Mouse (Mus musculus) liver, embryonic 11.5 days (tissue): Measurements from ENCODE around the gene Ppp1r18. TPM values are rescaled to one million over a fixed set of nuclear protein-coding genes. Genes with fewer than 3 reads are reported as not detected.

Source experiments
- ATAC-seq: fragments of 200-750 bp; cut with Nextera tagmentation; replicated peaks from 2 replicates; pipeline ENCODE4 v1.8.0; 2017; ENCODE audit warnings: moderate number of reproducible peaks, mild to moderate bottlenecking, moderate TSS enrichment, moderate library complexity; ENCODE audit not compliant: low FRiP score
- DNase-seq: peaks from one replicate; pipeline ENCODE4 v3.0.0-alpha.2; 2017; ENCODE audit warnings: low spot score
- H3K27ac ChIP-seq: fragments of 300-500 bp; sonication (generic); 2 replicates; pipeline ENCODE4 v1.5.1; 2014; ENCODE audit warnings: mild to moderate bottlenecking, low read depth, low read length, control low read depth
- H3K27me3 ChIP-seq: fragments of 300-500 bp; sonication (generic); replicated peaks from 2 replicates; pipeline ENCODE4 v1.6.1; 2014; ENCODE audit warnings: low read length, mixed read lengths; ENCODE audit not compliant: control insufficient read depth, insufficient read depth
- H3K36me3 ChIP-seq: fragments of 300-500 bp; sonication (generic); 2 replicates; pipeline ENCODE4 v1.6.1; 2014; ENCODE audit warnings: mild to moderate bottlenecking, low read length, moderate library complexity, mixed read lengths; ENCODE audit not compliant: control insufficient read depth, insufficient read depth
- H3K4me1 ChIP-seq: fragments of 300-500 bp; sonication (generic); replicated peaks from 2 replicates; pipeline ENCODE4 v1.6.1; 2014; ENCODE audit warnings: low read length, mixed read lengths; ENCODE audit not compliant: control insufficient read depth, insufficient read depth
- H3K4me2 ChIP-seq: fragments of 300-500 bp; sonication (generic); 2 replicates; pipeline ENCODE4 v1.6.1; 2014; ENCODE audit warnings: mild to moderate bottlenecking, control low read depth, moderate library complexity
- H3K4me3 ChIP-seq: fragments of 300-500 bp; sonication (generic); 2 replicates; pipeline ENCODE4 v1.5.1; 2014; ENCODE audit warnings: low read depth, low read length, control low read depth
- H3K9ac ChIP-seq: fragments of 300-500 bp; sonication (generic); 2 replicates; pipeline ENCODE4 v1.6.1; 2014; ENCODE audit warnings: low read depth, low read length, control low read depth
- H3K9me3 ChIP-seq: fragments of 300-500 bp; sonication (generic); 2 replicates; pipeline ENCODE4 v1.6.1; 2016; ENCODE audit warnings: low read length, inconsistent platforms, mixed read lengths; ENCODE audit not compliant: control insufficient read depth
- WGBS: fragments of 180-500 bp; shearing (Covaris S2); extraction: QIAGEN DNeasy Blood & Tissue Kit; methylation state at CpG from one replicate; pipeline ENCODE4 v1.1.7; 2014; 5-methylcytosine and 5-hydroxymethylcytosine counted together
- polyA plus RNA-seq: library from polyadenylated mRNA; unstranded; fragments of >200 nt; fragmentation: Nextera tagmentation; extraction: Ambion mirVana; gene quantifications from 2 replicates; pipeline ENCODE4 v1.2.1, GENCODE M21; 2014

Ppp1r18 gene
- polyA plus RNA-seq, 1 experiment from 2014 or later = 22.0 TPM

DNA sequence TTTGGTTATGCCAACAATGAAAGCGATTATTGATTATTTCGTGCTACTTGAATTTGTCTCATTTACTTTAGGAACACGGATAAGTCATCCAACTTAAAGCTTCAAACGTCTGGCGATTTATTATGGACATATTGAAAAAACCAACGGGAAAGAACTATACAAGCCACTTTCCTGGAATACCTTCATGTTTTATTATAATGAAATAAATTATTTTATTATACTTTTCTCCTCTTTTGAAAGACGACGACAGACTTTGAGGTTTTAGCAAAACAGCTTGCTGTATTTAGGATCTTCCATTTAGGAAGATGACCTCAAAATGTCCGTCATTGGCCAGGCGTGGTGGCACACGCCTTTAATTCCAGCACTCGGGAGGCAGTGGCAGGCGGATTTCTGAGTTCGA lies 24.8 kb upstream of the Ppp1r18 start:
- Histone ChIP-seq H3K36me3 (peaks cover 20% of the 10 kb centered on the region), H3K9me3 (no peaks in the 10 kb centered on the region), H3K4me3 (peak overlapping the region; percentile 62), H3K4me1 (peaks cover 13% of the 10 kb centered on the region), H3K4me2 (peak overlapping the region; percentile 66), H3K9ac (peak overlapping the region; percentile 85; the same call in 1 of the 2 replicates), H3K27ac (peak overlapping the region; percentile 53; the same call in 1 of the 2 replicates), H3K27me3 (no peaks in the 10 kb centered on the region)
- no peak for ATAC-seq
- DNase-seq = no peak
- 47% methylated on average over 14 of the region's 14 CpGs for WGBS

DNA sequence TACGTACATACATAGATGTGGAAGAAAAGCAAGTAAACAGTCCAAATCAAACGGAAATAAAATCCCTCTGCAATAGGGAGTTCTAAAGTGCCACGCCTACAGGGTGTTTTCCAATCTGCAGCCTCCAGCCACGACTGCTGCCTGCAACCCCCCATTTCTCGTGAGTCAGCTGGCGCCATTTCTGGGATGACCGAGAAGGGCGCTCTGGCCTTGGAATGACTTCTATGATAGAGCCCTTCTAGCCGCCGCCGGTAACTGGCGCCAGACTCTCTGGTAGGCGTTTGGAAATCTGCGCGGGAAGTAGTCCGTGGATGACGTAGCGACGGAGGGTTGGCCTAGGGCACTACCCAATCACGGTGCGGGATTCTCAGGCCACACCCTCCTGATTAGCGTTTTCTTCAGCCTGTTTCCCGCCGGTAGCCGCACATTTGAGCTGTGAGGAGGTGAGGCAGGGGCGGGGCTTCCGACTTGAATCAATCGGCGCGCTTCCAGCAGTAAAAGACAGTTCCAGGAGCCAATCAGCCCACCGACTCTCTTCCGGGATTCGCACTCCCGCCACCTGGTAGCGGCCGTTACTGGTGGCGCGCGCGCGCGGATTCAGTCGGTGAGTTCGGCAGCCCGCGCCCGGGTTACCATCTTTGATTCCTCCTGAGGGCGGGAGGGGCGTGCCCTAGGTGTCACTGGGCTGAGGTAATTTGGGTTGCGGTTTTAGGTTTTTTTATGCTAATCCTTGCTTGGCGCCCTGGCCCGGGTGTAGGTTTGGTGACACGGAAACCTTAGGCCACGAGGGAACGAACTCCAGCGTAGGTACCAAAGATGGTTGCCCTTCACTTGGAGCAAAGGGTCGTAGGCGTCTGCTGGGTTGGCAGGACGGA lies 24.1 kb upstream of the Ppp1r18 start, which contains the start of gene Mdc1:
Mdc1 (plus strand) TSS at position 440 of the 875 bp plus-strand sequence.
- ATAC-seq = peak; percentile 84
- H3K4me3 ChIP-seq = peak within 1 kb of the TSS; percentile 62
- H3K9ac ChIP-seq = peak within 1 kb of the TSS; percentile 85
- peak within 1 kb of the TSS; percentile 66 for H3K4me2 ChIP-seq
- peak; percentile 97 for DNase-seq
- whole genome bisulfite sequencing = under 1% methylated on average over 59 of the region's 59 CpGs
- H3K36me3 ChIP-seq = peaks cover 19% of the 10 kb centered on the region
- H3K4me1 ChIP-seq = peaks cover 8% of the 10 kb centered on the region
- no peaks in the 10 kb centered on the region for H3K27me3 ChIP-seq
- H3K9me3 ChIP-seq = no peaks in the 10 kb centered on the region
- peak within 1 kb of the TSS; percentile 90 for H3K27ac ChIP-seq

DNA sequence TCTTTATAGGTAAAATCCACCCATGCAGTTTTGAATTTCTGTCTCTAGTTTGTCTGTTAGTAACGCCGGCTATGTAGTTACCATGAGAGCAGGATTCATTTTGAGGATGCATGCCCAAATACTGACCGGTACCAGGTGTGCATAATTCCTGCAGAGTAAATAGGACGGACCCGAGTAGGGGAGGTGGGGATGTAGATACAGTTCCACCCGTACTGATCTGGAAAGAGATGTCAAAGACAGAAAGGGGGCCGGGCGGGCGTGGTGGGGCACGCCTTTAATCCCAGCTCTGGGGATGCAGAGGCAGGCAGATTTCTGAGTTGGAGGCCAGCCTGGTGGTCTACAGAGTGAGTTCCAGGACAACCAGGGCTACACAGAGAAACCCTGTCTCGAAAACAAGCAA lies 23.4 kb upstream of the Ppp1r18 start:
- H3K4me1 ChIP-seq = peaks cover 8% of the 10 kb centered on the region
- H3K36me3 ChIP-seq = peaks cover 16% of the 10 kb centered on the region
- peak overlapping the region; percentile 66 for H3K4me2 ChIP-seq
- peak overlapping the region; percentile 85 for H3K9ac ChIP-seq
- no peaks in the 10 kb centered on the region for H3K9me3 ChIP-seq
- peak overlapping the region; percentile 62 for H3K4me3 ChIP-seq
- H3K27me3 ChIP-seq = no peaks in the 10 kb centered on the region
- peak overlapping the region; percentile 90 for H3K27ac ChIP-seq
- ATAC-seq = no peak
- DNase-seq = no peak
- WGBS = 14% methylated on average over 11 of the region's 11 CpGs

DNA sequence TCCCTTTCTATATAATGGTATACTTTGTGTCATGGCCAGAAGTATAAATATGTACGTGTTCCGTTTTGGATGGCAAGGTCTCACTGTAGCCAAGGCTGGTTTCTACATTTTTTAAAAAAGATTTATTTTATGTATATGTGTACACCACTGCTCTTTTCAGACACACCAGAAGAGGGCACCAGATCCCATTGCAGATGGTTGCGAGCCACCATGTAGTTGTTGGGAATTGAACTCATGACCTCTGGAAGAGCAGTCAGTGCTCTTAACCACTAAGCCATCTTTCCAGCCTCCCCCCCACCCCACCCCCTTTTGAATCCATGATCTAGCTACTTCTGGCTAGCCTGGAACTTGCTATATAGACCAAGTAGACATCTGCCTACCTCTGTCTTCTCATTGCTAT lies 21.9 kb upstream of the Ppp1r18 start:
- WGBS = 89% methylated on average over 3 of the region's 3 CpGs

DNA sequence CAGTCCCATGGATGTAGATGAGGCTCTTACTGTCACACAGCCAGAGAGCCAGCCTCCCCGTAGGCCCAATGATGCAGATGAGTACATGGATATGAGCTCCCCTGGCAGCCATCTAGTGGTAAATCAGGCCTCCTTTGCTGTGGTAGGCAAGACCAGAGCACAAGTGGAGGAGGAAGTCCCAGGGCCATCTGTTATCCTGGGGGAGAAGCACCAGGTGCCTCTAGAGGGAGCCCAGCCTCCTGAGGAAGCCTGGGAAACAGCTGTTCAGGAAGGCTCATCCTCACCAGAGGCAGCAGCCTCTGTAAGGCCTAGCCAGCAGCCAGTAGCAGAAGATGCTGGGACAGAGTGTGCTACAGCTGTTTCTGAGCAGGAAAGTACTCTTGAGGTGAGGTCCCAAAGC lies 17.3 kb upstream of the Ppp1r18 start:
- Histone ChIP-seq H3K27ac (no peak overlapping the region), H3K4me1 (peaks cover 10% of the 10 kb centered on the region), H3K27me3 (no peaks in the 10 kb centered on the region), H3K36me3 (peaks cover 65% of the 10 kb centered on the region), H3K4me3 (no peak overlapping the region), H3K9me3 (no peaks in the 10 kb centered on the region), H3K4me2 (no peak overlapping the region), H3K9ac (no peak overlapping the region)
- peak; percentile 26 for DNase-seq
- no peak for ATAC-seq
- 56% methylated on average over 1 of the region's 1 CpGs for WGBS

More for the DNA sequence above, 21.9 kb upstream of the Ppp1r18 start:
- peaks cover 8% of the 10 kb centered on the region for H3K4me1 ChIP-seq
- peaks cover 30% of the 10 kb centered on the region for H3K36me3 ChIP-seq
- H3K27ac ChIP-seq = no peak overlapping the region
- no peak overlapping the region for H3K4me2 ChIP-seq
- no peak for DNase-seq
- no peaks in the 10 kb centered on the region for H3K27me3 ChIP-seq
- no peak overlapping the region for H3K9ac ChIP-seq
- no peak overlapping the region for H3K4me3 ChIP-seq
- H3K9me3 ChIP-seq = no peaks in the 10 kb centered on the region
- no peak for ATAC-seq

DNA sequence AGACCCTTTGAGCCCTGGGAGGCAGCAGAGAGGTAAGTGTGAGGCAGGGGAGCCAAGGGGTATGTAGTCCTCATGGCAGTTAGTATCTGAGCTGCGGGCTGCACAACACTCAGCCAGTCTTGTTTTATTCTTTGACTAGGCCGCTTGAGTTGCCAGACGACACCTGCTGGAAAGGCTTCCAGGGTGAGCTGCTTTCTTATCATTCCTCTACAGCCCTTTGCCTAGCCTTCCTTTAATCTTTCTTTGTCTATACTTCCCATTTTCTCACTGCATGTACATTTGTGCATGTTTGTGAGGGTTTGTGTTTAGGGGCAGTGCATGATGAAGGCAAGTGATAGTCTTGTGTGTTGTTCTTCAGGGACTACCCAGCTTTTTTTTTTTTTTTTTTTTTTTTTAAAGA lies 14.4 kb upstream of the Ppp1r18 start:
- H3K9ac ChIP-seq = peak overlapping the region; percentile 10; the same call in 1 of the 2 replicates
- peak overlapping the region; percentile 86 for H3K27ac ChIP-seq
- DNase-seq = no peak

DNA sequence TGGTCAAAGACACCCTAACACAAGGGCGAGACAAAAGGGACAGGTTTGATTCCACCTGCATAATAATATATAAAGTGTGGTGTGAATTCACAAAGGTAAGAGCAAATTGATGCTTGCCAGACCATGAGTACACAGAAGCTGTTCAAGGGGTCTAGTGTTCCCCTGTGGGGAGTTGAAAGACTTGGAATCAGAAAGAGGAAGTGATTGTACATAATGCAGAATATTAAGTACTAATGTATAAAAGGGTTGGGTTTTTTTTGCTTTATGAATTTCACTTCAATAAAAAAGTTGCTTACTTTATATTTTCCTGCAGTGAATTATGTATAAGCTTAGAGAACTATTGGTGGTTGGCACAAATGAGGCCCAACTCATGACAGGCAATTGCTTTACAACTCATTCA lies 6.0 kb upstream of the Ppp1r18 start:
- peaks cover 8% of the 10 kb centered on the region for H3K4me1 ChIP-seq
- H3K4me3 ChIP-seq = no peak overlapping the region
- WGBS = 82% methylated on average over 1 of the region's 1 CpGs
- no peaks in the 10 kb centered on the region for H3K27me3 ChIP-seq
- H3K9ac ChIP-seq = no peak overlapping the region
- no peak overlapping the region; the same call in 1 of the 2 replicates for H3K27ac ChIP-seq
- no peaks in the 10 kb centered on the region for H3K9me3 ChIP-seq
- ATAC-seq (no peak), DNase-seq (no peak)
- H3K4me2 ChIP-seq = no peak overlapping the region
- H3K36me3 ChIP-seq = peaks cover 15% of the 10 kb centered on the region

More for the DNA sequence above, 14.4 kb upstream of the Ppp1r18 start:
- no peaks in the 10 kb centered on the region for H3K27me3 ChIP-seq
- 0 out of 2 replicates have a peak overlapping the region, but pooled peaks have one; percentile 13 for H3K4me2 ChIP-seq
- H3K9me3 ChIP-seq = no peaks in the 10 kb centered on the region
- H3K36me3 ChIP-seq = peaks cover 66% of the 10 kb centered on the region
- 46% methylated on average over 3 of the region's 3 CpGs for WGBS
- H3K4me3 ChIP-seq = no peak overlapping the region
- H3K4me1 ChIP-seq = peaks cover 10% of the 10 kb centered on the region
- peak; percentile 83 for ATAC-seq

DNA sequence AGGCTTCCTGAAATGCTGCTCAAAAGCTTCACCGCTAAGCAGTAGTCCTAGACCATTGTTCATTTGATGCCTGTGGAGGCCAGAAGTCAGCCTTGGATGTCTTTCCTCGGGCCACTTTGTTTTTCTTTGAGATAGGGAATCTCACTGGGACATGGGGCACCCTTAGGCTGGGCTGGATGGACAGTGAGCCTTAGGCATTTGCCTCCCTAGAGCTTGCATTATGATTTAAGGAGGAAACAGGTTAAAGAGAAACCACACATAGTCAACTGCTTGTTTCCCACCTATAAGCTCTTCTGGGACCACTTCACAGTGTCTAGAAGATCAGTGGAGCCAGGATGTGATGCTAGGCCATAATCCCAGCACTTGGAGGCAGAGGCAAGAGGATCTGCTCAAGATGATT lies 5.6 kb upstream of the Ppp1r18 start:
- peaks cover 11% of the 10 kb centered on the region for H3K4me1 ChIP-seq
- no peak for DNase-seq
- peaks cover 11% of the 10 kb centered on the region for H3K36me3 ChIP-seq
- no peak for ATAC-seq
- no peak overlapping the region for H3K4me2 ChIP-seq
- no peaks in the 10 kb centered on the region for H3K9me3 ChIP-seq
- WGBS = 71% methylated on average over 2 of the region's 2 CpGs
- H3K27ac ChIP-seq = no peak overlapping the region
- H3K4me3 ChIP-seq = no peak overlapping the region
- no peaks in the 10 kb centered on the region for H3K27me3 ChIP-seq
- H3K9ac ChIP-seq = no peak overlapping the region
